Mouse (Mus musculus): ENCODE measurements around the gene Mmgt2. TPM values are rescaled to one million over a fixed set of nuclear protein-coding genes. Genes with fewer than 3 reads are reported as not detected.

Mmgt2 gene
- polyA plus RNA-seq, 1 experiment from 2014 or later = 42.8 TPM

DNA sequence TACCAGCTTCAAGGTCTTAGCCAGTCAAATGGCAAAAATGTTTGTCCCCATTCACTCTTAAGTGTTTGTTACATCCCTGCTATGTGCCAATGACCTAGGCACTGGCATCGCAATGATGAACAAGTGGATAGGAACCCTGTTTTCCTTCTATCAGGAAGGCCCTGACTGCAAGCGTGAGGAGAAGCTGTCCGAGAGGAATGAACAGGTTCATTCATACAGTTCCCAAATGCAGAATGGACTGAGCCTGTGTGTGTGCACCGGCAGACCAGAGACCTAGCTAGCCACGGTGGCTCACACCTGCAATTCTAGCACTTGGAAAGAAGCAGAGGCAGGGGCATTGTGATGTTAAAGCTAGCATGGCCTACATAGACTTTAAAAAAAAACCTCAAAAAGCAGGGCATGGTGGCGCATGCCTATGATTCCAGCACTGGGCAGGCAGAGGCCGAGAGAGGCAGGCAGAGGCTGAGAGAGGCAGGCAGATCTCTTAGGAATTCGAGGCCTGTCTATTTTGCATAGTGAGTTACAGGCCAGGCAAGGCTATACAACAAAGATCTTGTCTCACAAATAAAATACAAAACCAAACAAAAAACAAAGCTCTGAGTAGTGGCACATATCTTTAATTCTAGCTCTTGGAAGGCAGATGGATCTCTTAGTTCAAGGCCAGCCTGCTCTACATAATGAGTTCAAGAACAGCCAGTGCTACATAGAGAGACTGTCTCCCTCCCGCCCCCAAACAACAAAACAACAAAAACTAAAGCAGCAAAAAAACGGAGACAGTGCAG is 41.1 kb upstream of the Mmgt2 start:
- no peak for ATAC-seq (ENCODE audit: extremely low read depth, insufficient number of reproducible peaks, low FRiP score, low TSS enrichment)
- H3K9ac ChIP-seq = peak overlapping the region; percentile 8; the same call in 1 of the 2 replicates
- no peak overlapping the region for H3K4me3 ChIP-seq
- no peaks in the 10 kb centered on the region for H3K9me3 ChIP-seq
- no peak overlapping the region for H3K4me2 ChIP-seq
- peaks cover 84% of the 10 kb centered on the region for H3K36me3 ChIP-seq
- no peaks in the 10 kb centered on the region for H3K27me3 ChIP-seq (replicated peaks)
- peaks cover 40% of the 10 kb centered on the region for H3K4me1 ChIP-seq
- 0 out of 2 replicates have a peak overlapping the region, but pooled peaks have one; percentile 20 for H3K27ac ChIP-seq (replicated peaks)
- WGBS = 59% methylated on average over 10 of the region's 10 CpGs

DNA sequence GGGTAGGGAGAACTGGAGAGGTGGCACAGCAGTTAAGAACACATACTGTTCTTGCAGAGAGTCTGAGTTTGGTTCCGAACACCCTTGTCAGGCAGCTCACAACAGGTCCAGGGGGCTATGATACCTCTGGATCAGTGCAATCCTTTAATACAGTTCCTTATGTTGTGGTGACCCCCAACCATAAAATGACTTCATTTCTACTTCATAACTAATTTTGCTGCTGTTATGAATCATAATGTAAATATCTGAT is 40.6 kb upstream of the Mmgt2 start:
- WGBS = 88% methylated on average over 1 of the region's 1 CpGs
- H3K9ac ChIP-seq = no peak overlapping the region; the same call in 1 of the 2 replicates
- H3K9me3 ChIP-seq = no peaks in the 10 kb centered on the region
- no peaks in the 10 kb centered on the region for H3K27me3 ChIP-seq (replicated peaks)
- ATAC-seq (ENCODE audit: extremely low read depth, insufficient number of reproducible peaks, low FRiP score, low TSS enrichment) = no peak
- 0 out of 2 replicates have a peak overlapping the region, but pooled peaks have one; percentile 20 for H3K27ac ChIP-seq (replicated peaks)
- peaks cover 89% of the 10 kb centered on the region for H3K36me3 ChIP-seq
- no peak overlapping the region for H3K4me3 ChIP-seq
- no peak overlapping the region for H3K4me2 ChIP-seq
- peaks cover 40% of the 10 kb centered on the region for H3K4me1 ChIP-seq

DNA sequence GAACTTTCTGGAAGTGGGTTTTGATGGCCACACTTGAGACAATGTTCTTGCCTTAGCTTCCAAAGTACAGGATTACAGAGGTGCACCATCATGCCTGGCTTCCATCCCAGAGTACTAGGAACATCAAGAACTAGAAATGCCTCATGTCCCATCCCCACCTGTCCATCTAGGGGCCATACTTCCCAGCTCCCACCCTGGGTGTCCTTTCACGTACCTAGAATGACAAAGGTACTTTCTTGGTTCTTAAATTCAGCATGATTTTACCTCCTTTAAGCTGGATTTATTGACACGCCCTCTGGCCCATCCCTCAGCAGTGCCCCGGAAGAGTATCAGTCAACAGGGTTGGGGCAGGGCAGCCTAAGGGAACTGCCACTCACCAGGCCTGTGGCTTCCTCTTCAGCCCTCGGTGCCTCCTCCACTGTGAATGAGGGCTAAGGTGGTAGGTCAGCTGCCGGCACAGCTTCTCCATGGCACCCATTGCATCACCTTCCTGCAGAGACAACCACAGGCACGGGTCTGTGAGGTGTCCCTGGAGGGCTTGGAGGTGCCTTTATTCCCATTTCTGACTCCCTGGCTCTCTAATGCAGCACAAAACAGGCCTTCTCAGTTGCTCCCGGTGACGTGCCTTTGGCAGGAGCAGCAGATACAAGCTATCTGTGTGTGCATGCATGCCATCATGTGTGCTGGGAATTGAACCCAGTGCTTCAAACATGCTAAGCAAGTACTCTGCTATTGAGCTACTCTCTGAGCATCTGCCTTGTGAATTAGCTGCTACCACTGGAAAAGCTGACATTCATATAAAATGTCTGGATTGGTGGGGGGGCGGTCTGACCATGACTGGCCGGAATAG is 39.4 kb upstream of the Mmgt2 start:
- H3K4me2 ChIP-seq = no peak overlapping the region
- no peak overlapping the region for H3K4me3 ChIP-seq
- no peak overlapping the region for H3K27ac ChIP-seq (replicated peaks)
- no peak for ATAC-seq (ENCODE audit: extremely low read depth, insufficient number of reproducible peaks, low FRiP score, low TSS enrichment)
- peaks cover 42% of the 10 kb centered on the region for H3K4me1 ChIP-seq
- no peaks in the 10 kb centered on the region for H3K9me3 ChIP-seq
- WGBS = 79% methylated on average over 10 of the region's 10 CpGs
- no peaks in the 10 kb centered on the region for H3K27me3 ChIP-seq (replicated peaks)
- peaks cover 83% of the 10 kb centered on the region for H3K36me3 ChIP-seq
- H3K9ac ChIP-seq = no peak overlapping the region

- Histone ChIP-seq H3K9ac (no peak overlapping the region), H3K4me1 (peaks cover 38% of the 10 kb centered on the region), H3K4me3 (no peak overlapping the region), H3K36me3 (peaks cover 73% of the 10 kb centered on the region), H3K27me3 (replicated peaks) (no peaks in the 10 kb centered on the region), H3K9me3 (no peaks in the 10 kb centered on the region), H3K27ac (replicated peaks) (no peak overlapping the region), H3K4me2 (no peak overlapping the region)
- no peak for ATAC-seq (ENCODE audit: extremely low read depth, insufficient number of reproducible peaks, low FRiP score, low TSS enrichment)
- 82% methylated on average over 6 of the region's 6 CpGs for WGBS
Observed at GRCm38 (mm10) chr11:62610304-62610703, 38.2 kb upstream of the Mmgt2 start.

DNA sequence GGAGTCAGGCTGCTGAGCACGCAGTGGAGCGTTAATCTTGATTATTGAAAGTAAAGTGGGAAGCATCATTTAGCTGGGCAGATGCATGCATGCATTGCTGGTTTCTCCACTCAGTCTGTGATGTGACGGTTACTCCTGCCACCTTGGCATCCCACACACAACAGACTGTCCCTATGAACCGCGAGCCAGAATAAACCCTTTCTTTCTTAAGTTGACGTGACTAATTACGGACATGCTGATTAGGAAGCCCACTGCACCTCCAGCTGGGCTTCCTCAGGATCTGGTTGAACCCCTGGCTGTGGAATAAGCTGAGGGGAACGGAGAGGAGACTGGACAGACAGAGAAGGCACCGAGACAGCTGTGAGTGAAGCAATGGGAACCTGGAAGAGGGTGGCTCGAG is 35.9 kb upstream of the Mmgt2 start:
- no peak overlapping the region for H3K4me3 ChIP-seq
- H3K9me3 ChIP-seq = no peaks in the 10 kb centered on the region
- 79% methylated on average over 10 of the region's 10 CpGs for WGBS
- H3K27me3 ChIP-seq (replicated peaks) = no peaks in the 10 kb centered on the region
- no peak overlapping the region for H3K27ac ChIP-seq (replicated peaks)
- H3K4me1 ChIP-seq = peaks cover 19% of the 10 kb centered on the region
- no peak for ATAC-seq (ENCODE audit: extremely low read depth, insufficient number of reproducible peaks, low FRiP score, low TSS enrichment)
- no peak overlapping the region for H3K4me2 ChIP-seq
- peaks cover 72% of the 10 kb centered on the region for H3K36me3 ChIP-seq
- H3K9ac ChIP-seq = no peak overlapping the region

DNA sequence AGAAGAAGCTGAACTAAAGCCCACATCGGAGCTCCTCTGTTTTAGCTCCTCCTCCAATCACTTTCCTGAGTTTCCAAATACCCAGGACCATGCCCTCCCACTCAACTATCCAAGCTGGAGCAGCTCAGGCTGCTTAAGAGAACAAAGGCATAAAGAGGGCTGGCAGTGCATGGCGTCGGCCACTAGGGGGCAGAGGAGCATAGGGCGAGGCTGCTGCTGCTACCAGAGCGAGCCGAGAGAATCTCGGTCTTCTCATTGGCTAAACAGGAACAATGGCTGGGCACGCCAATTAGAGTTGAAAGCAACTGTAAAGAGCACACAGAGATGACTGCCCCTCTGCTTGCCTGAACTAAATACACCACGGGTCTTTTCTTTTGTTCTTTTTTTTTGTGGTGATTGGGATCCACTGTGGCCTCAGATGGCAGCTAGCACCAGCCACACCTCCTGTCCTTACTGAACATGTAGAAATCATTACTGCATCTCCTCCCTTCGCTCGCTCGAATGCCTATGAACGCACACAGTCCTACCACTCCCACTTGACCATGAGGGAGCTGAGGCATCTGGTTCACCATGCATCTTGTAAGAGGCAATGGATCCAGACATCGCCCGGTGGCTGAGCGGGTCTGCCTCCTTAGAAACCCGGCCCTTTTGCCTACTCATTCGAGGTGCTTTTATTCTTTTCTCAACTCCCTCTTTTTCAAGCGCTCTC is 34.7 kb upstream of the Mmgt2 start:
- ATAC-seq (ENCODE audit: extremely low read depth, insufficient number of reproducible peaks, low FRiP score, low TSS enrichment) = peak; percentile 80
- Histone ChIP-seq H3K9ac (peak overlapping the region; percentile 71), H3K4me3 (peak overlapping the region; percentile 20), H3K27ac (replicated peaks) (peak overlapping the region; percentile 75), H3K4me1 (peaks cover 15% of the 10 kb centered on the region), H3K36me3 (peaks cover 71% of the 10 kb centered on the region), H3K27me3 (replicated peaks) (no peaks in the 10 kb centered on the region), H3K9me3 (no peaks in the 10 kb centered on the region), H3K4me2 (peak overlapping the region; percentile 60)
- 25% methylated on average over 19 of the region's 19 CpGs for WGBS

GRCm38 (mm10) chr11:62614876-62615410 is 33.5 kb upstream of the Mmgt2 start:
- no peak for ATAC-seq (ENCODE audit: extremely low read depth, insufficient number of reproducible peaks, low FRiP score, low TSS enrichment)
- no peak overlapping the region for H3K4me2 ChIP-seq
- H3K27ac ChIP-seq (replicated peaks) = no peak overlapping the region
- peaks cover 72% of the 10 kb centered on the region for H3K36me3 ChIP-seq
- peak overlapping the region; percentile 67 for H3K9ac ChIP-seq
- 78% methylated on average over 8 of the region's 8 CpGs for WGBS
- peaks cover 15% of the 10 kb centered on the region for H3K4me1 ChIP-seq
- no peak overlapping the region for H3K4me3 ChIP-seq
- H3K9me3 ChIP-seq = no peaks in the 10 kb centered on the region
- H3K27me3 ChIP-seq (replicated peaks) = no peaks in the 10 kb centered on the region

DNA sequence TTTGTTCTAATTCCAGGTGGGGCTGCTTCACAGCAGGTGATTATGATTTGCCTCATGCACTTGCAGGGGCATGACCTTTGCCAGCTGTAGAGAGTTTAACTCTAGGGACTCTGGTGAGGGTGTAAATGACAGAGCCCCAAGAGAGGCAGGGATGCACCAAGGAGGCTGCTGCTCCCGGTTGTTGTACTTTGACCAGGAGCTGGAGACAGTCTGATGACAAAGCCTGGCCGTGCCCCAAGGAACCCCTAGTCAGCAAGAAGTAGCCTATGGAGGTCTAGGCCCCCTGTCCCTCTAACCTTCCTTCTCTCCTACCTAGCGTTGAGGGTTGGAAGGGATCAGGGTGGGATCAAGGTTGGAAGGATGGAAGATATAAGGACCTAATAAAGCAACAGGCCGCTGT is 33.0 kb upstream of the Mmgt2 start:
- peaks cover 15% of the 10 kb centered on the region for H3K4me1 ChIP-seq
- no peaks in the 10 kb centered on the region for H3K9me3 ChIP-seq
- no peaks in the 10 kb centered on the region for H3K27me3 ChIP-seq (replicated peaks)
- no peak overlapping the region for H3K4me3 ChIP-seq
- peaks cover 72% of the 10 kb centered on the region for H3K36me3 ChIP-seq
- no peak overlapping the region for H3K27ac ChIP-seq (replicated peaks)
- no peak overlapping the region for H3K4me2 ChIP-seq
- no peak overlapping the region for H3K9ac ChIP-seq
- no peak for ATAC-seq (ENCODE audit: extremely low read depth, insufficient number of reproducible peaks, low FRiP score, low TSS enrichment)
- WGBS = 76% methylated on average over 4 of the region's 4 CpGs

DNA sequence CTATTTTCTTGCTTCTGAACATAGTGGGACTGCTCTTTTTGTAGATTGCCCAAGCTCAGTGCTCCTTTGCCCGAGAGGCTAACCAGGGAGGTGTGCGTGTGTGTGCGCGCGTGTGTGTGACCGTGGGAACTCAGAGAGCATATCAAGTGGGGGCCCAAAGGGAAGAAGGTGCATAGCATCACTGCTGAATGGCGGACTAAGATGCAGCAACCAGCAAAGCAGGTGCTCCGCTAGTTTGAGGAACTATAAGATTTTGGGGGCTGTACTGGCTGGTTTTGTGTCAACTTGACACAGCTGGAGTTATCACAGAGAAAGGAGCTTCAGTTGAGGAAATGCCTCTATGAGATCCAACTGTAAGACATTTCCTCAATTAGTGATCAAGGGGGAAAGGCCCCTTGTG is 27.4 kb upstream of the Mmgt2 start:
- Histone ChIP-seq H3K27ac (replicated peaks) (no peak overlapping the region), H3K4me1 (peaks cover 28% of the 10 kb centered on the region), H3K9me3 (0 out of 2 replicates have a peak, but pooled peaks cover under 1% of the 10 kb centered on the region), H3K36me3 (peaks cover 42% of the 10 kb centered on the region), H3K27me3 (replicated peaks) (no peaks in the 10 kb centered on the region), H3K4me2 (no peak overlapping the region), H3K9ac (no peak overlapping the region), H3K4me3 (no peak overlapping the region)
- 90% methylated on average over 8 of the region's 8 CpGs for WGBS
- no peak for ATAC-seq (ENCODE audit: extremely low read depth, insufficient number of reproducible peaks, low FRiP score, low TSS enrichment)

- H3K9ac ChIP-seq = no peak overlapping the region
- H3K4me2 ChIP-seq = no peak overlapping the region
- WGBS = 71% methylated on average over 4 of the region's 4 CpGs
- 0 out of 2 replicates have a peak, but pooled peaks cover 6% of the 10 kb centered on the region for H3K9me3 ChIP-seq
- H3K36me3 ChIP-seq = peaks cover 42% of the 10 kb centered on the region
- no peaks in the 10 kb centered on the region for H3K27me3 ChIP-seq (replicated peaks)
- no peak overlapping the region for H3K27ac ChIP-seq (replicated peaks)
- ATAC-seq (ENCODE audit: extremely low read depth, insufficient number of reproducible peaks, low FRiP score, low TSS enrichment) = no peak
- H3K4me1 ChIP-seq = peaks cover 32% of the 10 kb centered on the region
- H3K4me3 ChIP-seq = no peak overlapping the region
Observed at GRCm38 (mm10) chr11:62621586-62622283, 26.7 kb upstream of the Mmgt2 start.
